Mouse (Mus musculus) layer of hippocampus, postnatal 10 days (tissue): Measurements from ENCODE around the gene Csn1s2b. TPM values are rescaled to one million over a fixed set of nuclear protein-coding genes. Genes with fewer than 3 reads are reported as not detected.
"Not testable (repeated sequence)": the region's sequence is repeated elsewhere in the genome, so short reads cannot be mapped to it uniquely, and the experiment has no call there.

Experiments
- DNase-seq, 2 experiments: peaks; one replicate each; pipeline ENCODE4 v3.0.0; 2021; ENCODE audit warnings: low spot score in 2 of 2
- long read RNA-seq: library from polyadenylated mRNA; stranded (forward); transcript quantifications from one replicate; pipeline ENCODE4 v2.0.0, GENCODE M21; 2023
- total RNA-seq, 2 experiments: library from RNA; stranded (reverse); gene quantifications; 2 replicates each; pipeline ENCODE4 v1.2.3; 2021

Gene Csn1s2b
- not detected for total RNA-seq
- long read RNA-seq, result 0 reads

DNA sequence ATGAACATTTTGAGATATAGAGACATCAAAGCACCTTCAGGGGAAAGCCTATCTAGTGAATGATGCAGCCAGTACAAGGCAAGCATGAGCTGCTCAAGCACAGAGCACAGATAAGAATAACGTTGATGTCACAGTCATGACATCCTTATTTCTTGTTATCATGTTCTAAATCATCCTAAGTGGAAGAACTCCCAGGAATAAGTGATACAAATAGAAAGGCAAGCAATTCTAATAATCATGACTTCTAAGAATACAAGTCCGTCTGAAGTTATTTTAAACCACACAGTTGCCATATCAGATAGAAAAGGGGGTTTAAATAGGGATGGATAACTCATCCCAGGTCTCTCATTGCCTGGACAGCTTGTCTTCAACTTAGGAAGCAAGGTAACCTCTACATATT, at the start of gene Csn1s2b:
TSS of gene Csn1s2b (plus strand) at position 301 of the 400 bp plus-strand sequence.
- DNase-seq, result no peak

DNA sequence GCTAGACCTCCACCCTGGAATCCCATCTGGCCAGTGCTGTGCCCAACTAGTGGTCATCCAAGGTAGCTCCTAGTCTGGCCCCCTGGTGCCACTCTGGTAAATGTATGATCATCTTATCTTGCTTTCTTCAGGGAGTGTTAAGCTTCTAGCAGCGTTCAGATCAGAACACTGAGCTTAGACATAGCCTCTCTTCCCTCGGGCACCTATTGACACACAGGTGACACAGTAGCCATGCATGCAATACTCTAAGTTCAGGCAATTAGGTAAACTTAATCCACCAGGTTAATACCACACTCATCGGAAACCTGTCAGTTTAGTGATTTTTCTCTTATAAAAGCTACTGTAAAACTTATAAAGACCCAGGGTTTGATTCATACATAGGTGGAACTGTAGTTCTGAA, 43.3 kb upstream of the Csn1s2b start:
- DNase-seq, result no peak

DNA sequence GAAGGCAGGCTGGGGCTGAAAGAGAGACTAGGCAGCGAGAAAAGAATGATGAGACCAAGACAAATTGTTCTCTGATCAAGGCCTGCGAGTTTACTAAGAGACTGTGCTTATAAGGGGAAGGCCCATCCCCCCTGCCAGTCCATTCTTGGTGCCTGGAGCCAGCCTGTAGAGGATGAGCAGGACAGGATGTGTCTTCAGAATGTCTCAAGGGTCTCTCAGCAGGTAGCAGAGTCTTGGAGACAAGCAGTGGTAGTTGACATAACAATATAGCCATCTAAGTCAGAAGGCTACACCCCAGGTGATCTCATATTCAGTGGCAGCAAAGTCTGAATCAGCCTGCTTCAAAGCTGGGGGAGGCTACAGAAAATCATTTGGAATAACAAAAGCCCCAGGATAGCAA, 35.7 kb upstream of the Csn1s2b start:
- DNase-seq, result not testable (repeated sequence)

DNA sequence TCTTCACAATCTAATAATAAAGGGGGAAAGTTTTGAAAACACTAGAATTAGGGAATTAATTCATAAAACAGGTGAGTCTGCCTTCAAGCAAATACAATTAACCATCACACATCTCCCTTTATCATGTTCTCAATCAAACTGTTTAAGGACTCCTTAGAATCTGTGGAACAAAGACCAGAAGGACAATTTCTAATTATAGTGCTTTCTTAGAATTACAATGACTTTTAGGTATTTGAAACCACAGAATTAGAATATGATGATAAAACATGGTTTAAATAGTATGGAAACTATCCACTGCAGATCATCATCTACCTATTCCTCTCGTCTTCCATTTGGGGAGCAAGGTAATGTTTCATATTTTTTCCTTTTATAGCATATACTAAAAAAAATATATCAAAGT, 33.6 kb upstream of the Csn1s2b start, which contains the start of gene Csn1s2a:
TSS of gene Csn1s2a (plus strand) at position 301 of the 400 bp plus-strand sequence.
- DNase-seq, result no peak

DNA sequence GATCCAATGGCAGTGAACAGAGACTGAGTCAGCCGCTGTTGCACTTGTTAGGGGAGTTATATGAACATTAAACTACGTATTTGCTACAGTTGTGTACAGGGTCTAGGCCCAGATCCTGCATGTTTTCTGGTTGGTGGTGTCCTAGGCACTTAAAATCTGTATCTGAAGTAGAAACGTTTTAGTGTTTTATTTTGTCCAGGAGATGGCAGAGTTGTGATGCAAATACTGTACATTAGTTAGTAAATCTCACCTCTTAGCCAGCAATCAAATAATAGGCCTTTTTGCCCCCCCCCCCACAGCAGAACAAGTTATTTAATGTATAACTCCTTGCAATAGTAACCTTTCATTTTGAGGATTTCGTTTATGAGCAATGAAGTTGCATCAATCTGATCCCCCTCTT, 25.2 kb upstream of the Csn1s2b start:
- DNase-seq, result no peak

DNA sequence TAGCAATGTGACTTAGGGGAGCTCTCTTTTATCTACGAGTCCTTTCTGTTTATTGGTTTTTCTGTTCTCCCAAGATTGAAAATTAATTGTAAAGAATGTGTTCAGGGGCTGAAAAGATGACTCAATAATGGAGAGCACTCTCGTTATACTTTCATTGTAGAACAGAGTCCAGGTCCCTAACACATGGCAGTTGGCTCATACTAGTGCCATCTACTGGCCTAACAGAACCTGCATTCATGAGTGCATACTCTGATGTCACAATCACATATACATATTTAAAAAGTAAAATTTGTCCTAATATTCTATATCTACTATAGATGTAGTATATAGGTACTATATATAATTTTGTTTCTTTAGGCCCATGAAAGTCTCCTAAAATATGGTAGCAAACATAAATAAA, 1.4 kb downstream of the Csn1s2b start:
- DNase-seq, result no peak

DNA sequence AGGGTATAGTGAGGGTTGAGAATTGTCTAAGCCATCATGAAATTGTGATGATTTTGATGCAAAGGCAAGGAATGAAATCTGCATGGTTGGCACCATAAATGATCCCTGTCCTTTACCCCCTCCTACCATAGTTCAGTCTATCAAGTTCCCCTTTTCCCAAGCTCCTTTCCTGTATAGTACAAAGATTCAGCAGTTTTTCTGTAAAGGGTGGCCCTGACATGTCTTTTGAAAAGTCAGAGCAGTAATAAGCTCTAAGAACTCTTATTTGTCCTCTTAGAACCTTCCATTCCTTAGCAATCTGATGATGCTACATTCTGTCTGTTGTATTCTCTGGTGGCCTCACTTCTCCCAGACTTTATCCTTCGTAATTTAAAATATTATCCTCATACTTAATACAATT, 17.5 kb downstream of the Csn1s2b start, which contains the start of gene Prr27:
TSS of gene Prr27 (plus strand) at position 301 of the 400 bp plus-strand sequence.
- DNase-seq, result no peak

DNA sequence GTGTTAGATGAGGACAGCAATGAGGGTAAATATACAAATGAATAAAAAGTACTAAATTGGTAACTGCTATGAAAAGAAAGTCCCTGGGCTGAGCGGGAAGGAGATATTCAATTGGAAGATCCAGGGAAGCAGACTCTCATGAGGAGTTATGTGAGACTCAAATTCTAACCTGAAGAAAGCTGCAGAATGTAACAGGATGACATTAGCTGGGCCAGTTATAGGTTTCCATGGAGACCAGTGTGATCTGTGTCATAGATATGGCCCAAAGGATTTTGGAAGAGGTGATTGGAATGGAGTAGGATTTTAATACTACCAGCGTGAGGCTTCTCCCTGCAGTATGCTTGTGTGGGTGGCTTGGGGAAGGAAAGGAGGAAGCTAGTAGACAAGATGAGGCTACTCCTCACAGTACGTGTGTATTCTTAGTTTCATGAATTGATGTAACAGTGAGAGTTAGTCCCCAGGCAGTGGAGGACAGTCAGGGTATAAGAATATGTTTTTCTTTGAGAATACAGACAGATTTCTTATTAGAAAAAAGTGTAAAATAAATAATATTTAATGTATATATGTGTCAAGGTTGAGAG, 47.3 kb downstream of the Csn1s2b start:
- no peak for DNase-seq

DNA sequence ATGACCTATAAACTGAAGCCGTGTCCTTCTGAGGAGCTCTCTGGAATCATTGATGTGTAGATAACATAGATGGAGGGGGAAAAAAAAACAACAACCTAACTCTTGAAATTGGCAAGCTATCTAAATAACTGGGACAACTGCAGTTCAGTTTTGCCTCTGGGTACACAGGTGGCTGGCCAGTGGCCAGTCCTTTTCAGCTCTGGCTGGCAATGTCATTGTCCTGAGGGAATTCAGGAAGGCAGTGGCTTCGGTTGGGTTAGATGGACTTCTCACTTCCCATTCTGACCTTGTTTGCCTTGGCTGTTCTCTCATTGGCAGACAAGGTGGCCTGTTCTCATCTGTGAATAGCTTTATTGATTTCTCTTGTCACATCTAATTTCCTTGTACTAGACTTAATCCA, 62.2 kb downstream of the Csn1s2b start:
- DNase-seq, result no peak

DNA sequence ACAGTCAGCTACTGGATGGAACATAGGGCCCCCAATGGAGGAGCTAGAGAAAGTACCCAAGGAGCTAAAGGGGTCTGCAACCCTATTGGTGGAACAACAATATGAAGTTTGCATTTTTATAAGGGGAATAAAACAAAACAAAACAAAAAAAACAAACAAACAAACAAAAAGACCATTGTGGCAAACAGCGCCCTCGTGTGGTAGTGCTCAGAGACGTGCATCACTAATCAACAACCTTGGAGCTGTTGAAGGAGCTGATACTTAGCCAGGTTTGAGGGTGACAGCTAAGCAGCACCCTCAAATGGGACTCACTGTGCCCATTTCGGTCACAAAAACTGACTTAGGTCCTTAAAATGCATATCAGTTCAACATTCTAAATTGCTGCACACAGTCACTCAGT, 63.5 kb downstream of the Csn1s2b start:
- no peak for DNase-seq

Other genes with a start within 250 kb of the Csn1s2b start
- gene Sult1d1, start 239.1 kb upstream of the Csn1s2b start, total RNA-seq, result not detected
- gene Sult1e1, start 216.5 kb upstream of the Csn1s2b start, total RNA-seq, result not detected
- not detected for gene Csn1s1, start 141.9 kb upstream of the Csn1s2b start, total RNA-seq
- gene Csn2, start 108.5 kb upstream of the Csn1s2b start, total RNA-seq, result not detected
- gene Csn1s2a, start 33.5 kb upstream of the Csn1s2b start, total RNA-seq, result not detected
- gene Prr27, start 17.6 kb downstream of the Csn1s2b start, total RNA-seq, result not detected
- not detected for gene Odam, start 76.9 kb downstream of the Csn1s2b start, total RNA-seq
- gene Csn3, start 117.5 kb downstream of the Csn1s2b start, total RNA-seq, result not detected
- gene 2310003L06Rik, start 161.4 kb downstream of the Csn1s2b start, total RNA-seq, result not detected
- gene Gm28434, start 161.4 kb downstream of the Csn1s2b start, total RNA-seq, result not detected
- not detected for gene Cabs1, start 171.4 kb downstream of the Csn1s2b start, total RNA-seq
- not detected for gene Smr3a, start 194.5 kb downstream of the Csn1s2b start, total RNA-seq